10 mouse cellular contexts compared by ENCODE assay signal in the genomic region with DNA sequence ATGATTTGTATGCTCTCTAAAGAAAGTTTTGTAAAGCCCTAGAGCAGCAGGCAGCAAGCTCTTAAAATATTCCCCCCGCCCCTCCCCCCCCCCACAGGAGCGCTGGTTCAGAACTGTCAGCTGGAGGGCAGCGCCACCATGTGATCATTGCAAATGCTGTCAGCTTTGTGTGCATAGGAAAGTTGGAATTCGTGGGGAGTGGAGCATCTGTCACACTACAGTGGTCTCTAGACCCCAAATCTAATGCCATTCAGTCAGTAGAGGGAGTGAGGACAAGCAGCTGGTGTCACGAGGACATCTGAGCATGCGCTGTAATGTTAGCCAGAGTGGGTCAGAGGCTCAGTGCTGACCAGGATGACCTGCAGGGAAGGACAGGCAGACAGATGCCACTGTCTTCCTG. TPM values are rescaled to one million over a fixed set of nuclear protein-coding genes. Genes with fewer than 3 reads are reported as not detected.
DNase-seq lines count a peak whose midpoint lies in the region; ATAC-seq and TF ChIP-seq lines count a peak whose summit lies in the region.
"Had no signal": no experiment of that assay in that cellular context is flagged by ENCODE, and none has a peak within 500 bp of the region (broad histone marks: within the 10 kb centered on the region; RNA-seq: fewer than 3 reads in every experiment).

No protein-coding gene starts in this region.

- peak; percentile 62; the same call in 1 of the 2 replicates for TF ChIP-seq CTCF in embryonic fibroblast, embryonic 13.5 days (IDR thresholded peaks at IDR 0.05; ENCODE audit: borderline replicate concordance, insufficient read depth, low read length)

- H3K27ac ChIP-seq in embryonic fibroblast, embryonic 13.5 days (ENCODE audit: insufficient read depth, low read length): no peak overlapping the region
- H3K27ac ChIP-seq: embryonic facial prominence, embryonic 12.5 days; limb, embryonic 12.5 days had no signal

- H3K4me3 ChIP-seq in embryonic fibroblast, embryonic 13.5 days (ENCODE audit: insufficient read depth, low read length): no peak overlapping the region
- H3K4me3 ChIP-seq: embryonic facial prominence, embryonic 12.5 days; limb, embryonic 12.5 days had no signal

- DNase-seq in adrenal gland, postnatal 10 days: peak; percentile 29
- no peak for DNase-seq in adrenal gland, postnatal 4 days (ENCODE audit: low spot score in 2 of 2)
- DNase-seq in left cerebral cortex, postnatal 4 days: peak; percentile 60
- no peak for DNase-seq in left cerebral cortex, adult 11 months (ENCODE audit: low spot score)
- peak; percentile 28 to 34 for DNase-seq in lung, postnatal 4 days

- peaks cover 3% of the 10 kb centered on the region; the same call in 1 of the 2 replicates for H3K4me1 ChIP-seq in embryonic fibroblast, embryonic 13.5 days (ENCODE audit: control insufficient read depth, insufficient read depth, low read length)

- ATAC-seq in megakaryocyte, adult 5-6 weeks (ENCODE audit: poor library complexity, severe bottlenecking): no peak
- ATAC-seq in erythroid progenitor cell, adult 5-6 weeks (replicated peaks; ENCODE audit: low FRiP score, poor library complexity, severe bottlenecking): no peak

- TF ChIP-seq POLR2A in embryonic fibroblast, embryonic 13.5 days (IDR thresholded peaks at IDR 0.05; ENCODE audit: low read depth, low read length): no peak

- intact Hi-C loops in left cerebral cortex, postnatal 4 days (cut with DNase I): no loop called here

RNA-seq across cellular contexts. Expression of gene Eif4e3, which starts 42.9 kb away (rescaled TPM):
- total RNA-seq in adrenal gland, postnatal 10 days (2021): 10 to 100 TPM; 26.0 to 27.0 TPM
- total RNA-seq in adrenal gland, postnatal 4 days (2021): 10 to 100 TPM; 13.6 to 15.4 TPM
- total RNA-seq in left cerebral cortex, postnatal 4 days (2021): 10 to 100 TPM; 13.9 to 16.0 TPM
- 8.8 and 13.5 TPM in 2 replicates for polyA plus RNA-seq in embryonic fibroblast, embryonic 13.5 days (2011; ENCODE audit: insufficient read length, low read depth, missing spikeins)
- 48.3 and 53.0 TPM in 2 replicates for total RNA-seq in megakaryocyte, adult 5-6 weeks (2015)
- total RNA-seq in megakaryocyte, adult 5-6 weeks (2017): 45.4 and 56.4 TPM in 2 replicates
- total RNA-seq in erythroid progenitor cell, adult 5-6 weeks (2015; ENCODE audit: low replicate concordance): 8.8 and 11.5 TPM in 2 replicates
- total RNA-seq in erythroid progenitor cell, adult 5-6 weeks (2017; ENCODE audit: low replicate concordance): 2.7 and 5.3 TPM in 2 replicates

RNA-seq across cellular contexts. Expression of gene Gm20696, which starts 43.0 kb away (rescaled TPM):
- total RNA-seq in adrenal gland, postnatal 10 days (2021): 1 to 10 TPM; 2.4 to 6.6 TPM
- 1 to 10 TPM; 6.2 to 6.8 TPM for total RNA-seq in adrenal gland, postnatal 4 days (2021)
- 10 to 100 TPM; 11.2 to 15.9 TPM for total RNA-seq in left cerebral cortex, postnatal 4 days (2021)
- polyA plus RNA-seq in embryonic fibroblast, embryonic 13.5 days (2011; ENCODE audit: insufficient read length, low read depth, missing spikeins): 3.6 and 5.2 TPM in 2 replicates
- total RNA-seq in megakaryocyte, adult 5-6 weeks (2015): 9.6 and 12.1 TPM in 2 replicates
- total RNA-seq in megakaryocyte, adult 5-6 weeks (2017): 4.4 and 4.8 TPM in 2 replicates
- 5.0 and 9.0 TPM in 2 replicates for total RNA-seq in erythroid progenitor cell, adult 5-6 weeks (2015; ENCODE audit: low replicate concordance)
- total RNA-seq in erythroid progenitor cell, adult 5-6 weeks (2017; ENCODE audit: low replicate concordance): 2.7 and 2.9 TPM in 2 replicates

Comparison
In these comparisons a context has a peak if more than half of its experiments do, and no peak if none do; other contexts are left out.
1. DNase-seq: peak in adrenal gland, postnatal 10 days (single experiment), left cerebral cortex, postnatal 4 days (single experiment) and lung, postnatal 4 days (2 of 2); none in adrenal gland, postnatal 4 days (0 of 2) and left cerebral cortex, adult 11 months (single experiment).